Mouse (Mus musculus): ENCODE results near the gene Rims3. TPM values are rescaled to one million over a fixed set of nuclear protein-coding genes. Genes with fewer than 3 reads are reported as not detected.

Rims3 gene
- total and polyA plus RNA-seq, 2 experiments from 2014 or later: 37.1 to 131 TPM

DNA sequence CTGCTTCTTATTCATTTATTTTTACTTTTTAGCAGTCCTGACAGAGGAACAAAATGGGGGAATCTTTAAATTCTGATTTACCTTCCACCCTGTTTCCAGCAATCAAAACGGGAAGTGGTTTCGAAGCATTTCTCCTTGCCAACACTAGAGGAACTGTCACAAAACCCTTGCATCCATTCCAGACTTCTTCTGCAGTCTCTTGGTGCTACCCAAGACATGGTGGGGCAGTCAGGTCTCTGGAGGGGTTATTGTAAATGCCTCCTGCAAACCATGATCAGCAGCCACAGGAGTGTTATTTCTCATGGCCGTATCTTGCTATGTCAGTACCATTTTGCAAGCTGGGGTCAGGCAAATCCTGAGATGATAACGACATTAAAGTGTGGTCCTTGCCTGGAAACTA, 9.5 kb upstream of the Rims3 start:
- Histone ChIP-seq H3K4me3 (ENCODE audit: low read depth, low read length) (no peak overlapping the region), H3K27ac (ENCODE audit: low read depth, low read length) (no peak overlapping the region), H3K9me3 (ENCODE audit: low read length) (no peaks in the 10 kb centered on the region), H3K27me3 (ENCODE audit: insufficient read depth, low read length) (no peaks in the 10 kb centered on the region), H3K36me3 (ENCODE audit: insufficient read depth, low read length) (no peaks in the 10 kb centered on the region), H3K9ac (replicated peaks; ENCODE audit: low read length, poor library complexity, severe bottlenecking) (no peak overlapping the region), H3K4me1 (ENCODE audit: insufficient read depth, low read length) (no peaks in the 10 kb centered on the region), H3K4me2 (ENCODE audit: low read depth, low read length, poor library complexity, severe bottlenecking) (no peak overlapping the region)
- no peak for DNase-seq (ENCODE audit: low spot score)
- TF ChIP-seq CTCF (IDR thresholded peaks at IDR 0.05): no peak
- no peak for ATAC-seq (ENCODE audit: low FRiP score)
- WGBS: 78% methylated on average over 4 of the region's 4 CpGs

- no peaks in the 10 kb centered on the region for H3K27me3 ChIP-seq (ENCODE audit: insufficient read depth, low read length)
- no peak overlapping the region for H3K4me2 ChIP-seq (ENCODE audit: low read depth, low read length, poor library complexity, severe bottlenecking)
- no peaks in the 10 kb centered on the region for H3K36me3 ChIP-seq (ENCODE audit: insufficient read depth, low read length)
- ATAC-seq (ENCODE audit: low FRiP score) (no peak), DNase-seq (ENCODE audit: low spot score) (no peak)
- H3K27ac ChIP-seq (ENCODE audit: low read depth, low read length): no peak overlapping the region
- no peaks in the 10 kb centered on the region for H3K9me3 ChIP-seq (ENCODE audit: low read length)
- no peak overlapping the region for H3K9ac ChIP-seq (replicated peaks; ENCODE audit: low read length, poor library complexity, severe bottlenecking)
- no peak for TF ChIP-seq CTCF (IDR thresholded peaks at IDR 0.05)
- H3K4me3 ChIP-seq (ENCODE audit: low read depth, low read length): no peak overlapping the region
- WGBS: 74% methylated on average over 6 of the region's 6 CpGs
- H3K4me1 ChIP-seq (ENCODE audit: insufficient read depth, low read length): no peaks in the 10 kb centered on the region
These were observed 5.7 kb upstream of the Rims3 start for GRCm38 (mm10) chr4:120848909-120849308.

DNA sequence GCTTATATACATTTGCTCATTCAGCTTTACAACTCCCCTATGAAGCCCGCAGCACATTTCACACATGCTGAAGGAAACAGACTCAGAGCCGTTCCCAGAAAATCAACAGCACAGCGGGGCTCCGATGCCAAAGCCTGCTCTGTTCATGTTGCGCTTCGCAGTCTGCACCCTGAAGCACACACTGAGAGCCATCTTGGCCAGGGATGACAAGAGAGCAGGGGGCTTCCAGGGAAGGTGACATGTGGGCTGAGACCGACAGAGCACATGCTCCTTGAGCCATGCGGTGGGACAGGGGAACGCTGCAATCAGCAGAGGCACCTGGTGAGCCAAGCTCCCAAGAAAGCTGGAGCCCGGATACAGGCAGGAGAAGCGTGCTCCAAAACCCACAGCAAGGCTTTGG, 5.2 kb upstream of the Rims3 start:
- no peak overlapping the region for H3K9ac ChIP-seq (replicated peaks; ENCODE audit: low read length, poor library complexity, severe bottlenecking)
- no peaks in the 10 kb centered on the region for H3K4me1 ChIP-seq (ENCODE audit: insufficient read depth, low read length)
- no peak for TF ChIP-seq CTCF (IDR thresholded peaks at IDR 0.05)
- H3K4me2 ChIP-seq (ENCODE audit: low read depth, low read length, poor library complexity, severe bottlenecking): no peak overlapping the region
- no peak overlapping the region for H3K27ac ChIP-seq (ENCODE audit: low read depth, low read length)
- no peak for ATAC-seq (ENCODE audit: low FRiP score)
- H3K4me3 ChIP-seq (ENCODE audit: low read depth, low read length): no peak overlapping the region
- WGBS: 59% methylated on average over 11 of the region's 11 CpGs
- H3K9me3 ChIP-seq (ENCODE audit: low read length): no peaks in the 10 kb centered on the region
- H3K36me3 ChIP-seq (ENCODE audit: insufficient read depth, low read length): no peaks in the 10 kb centered on the region
- H3K27me3 ChIP-seq (ENCODE audit: insufficient read depth, low read length): no peaks in the 10 kb centered on the region
- DNase-seq (ENCODE audit: low spot score): no peak

GRCm38 (mm10) chr4:120850946-120851345, 3.7 kb upstream of the Rims3 start:
- DNase-seq (ENCODE audit: low spot score) (peak; percentile 87), ATAC-seq (ENCODE audit: low FRiP score) (peak; percentile 25; the same call in 1 of the 2 replicates)
- H3K4me2 ChIP-seq (ENCODE audit: low read depth, low read length, poor library complexity, severe bottlenecking): no peak overlapping the region
- 3% methylated on average over 10 of the region's 10 CpGs for WGBS
- no peaks in the 10 kb centered on the region for H3K27me3 ChIP-seq (ENCODE audit: insufficient read depth, low read length)
- no peaks in the 10 kb centered on the region for H3K36me3 ChIP-seq (ENCODE audit: insufficient read depth, low read length)
- H3K27ac ChIP-seq (ENCODE audit: low read depth, low read length): no peak overlapping the region
- peak; percentile 94 for TF ChIP-seq CTCF (IDR thresholded peaks at IDR 0.05)
- no peaks in the 10 kb centered on the region for H3K9me3 ChIP-seq (ENCODE audit: low read length)
- H3K4me3 ChIP-seq (ENCODE audit: low read depth, low read length): no peak overlapping the region
- H3K9ac ChIP-seq (replicated peaks; ENCODE audit: low read length, poor library complexity, severe bottlenecking): no peak overlapping the region
- peaks cover 5% of the 10 kb centered on the region for H3K4me1 ChIP-seq (ENCODE audit: insufficient read depth, low read length)

- peak overlapping the region; percentile 80 for H3K27ac ChIP-seq (ENCODE audit: low read depth, low read length)
- H3K4me1 ChIP-seq (ENCODE audit: insufficient read depth, low read length): peaks cover 16% of the 10 kb centered on the region
- no peak for TF ChIP-seq CTCF (IDR thresholded peaks at IDR 0.05)
- peak overlapping the region; percentile 65 for H3K4me2 ChIP-seq (ENCODE audit: low read depth, low read length, poor library complexity, severe bottlenecking)
- no peaks in the 10 kb centered on the region for H3K9me3 ChIP-seq (ENCODE audit: low read length)
- DNase-seq (ENCODE audit: low spot score) (peak; percentile 21), ATAC-seq (ENCODE audit: low FRiP score) (0 out of 2 replicates have a peak, but pooled peaks have one; percentile 1)
- WGBS: 12% methylated on average over 7 of the region's 7 CpGs
- 0 out of 2 replicates have a peak, but pooled peaks cover 1% of the 10 kb centered on the region for H3K36me3 ChIP-seq (ENCODE audit: insufficient read depth, low read length)
- H3K9ac ChIP-seq (replicated peaks; ENCODE audit: low read length, poor library complexity, severe bottlenecking): peak overlapping the region; percentile 92
- H3K4me3 ChIP-seq (ENCODE audit: low read depth, low read length): peak overlapping the region; percentile 86
- no peaks in the 10 kb centered on the region for H3K27me3 ChIP-seq (ENCODE audit: insufficient read depth, low read length)
These were observed 894 bp downstream of the Rims3 start for GRCm38 (mm10) chr4:120855360-120856060.

DNA sequence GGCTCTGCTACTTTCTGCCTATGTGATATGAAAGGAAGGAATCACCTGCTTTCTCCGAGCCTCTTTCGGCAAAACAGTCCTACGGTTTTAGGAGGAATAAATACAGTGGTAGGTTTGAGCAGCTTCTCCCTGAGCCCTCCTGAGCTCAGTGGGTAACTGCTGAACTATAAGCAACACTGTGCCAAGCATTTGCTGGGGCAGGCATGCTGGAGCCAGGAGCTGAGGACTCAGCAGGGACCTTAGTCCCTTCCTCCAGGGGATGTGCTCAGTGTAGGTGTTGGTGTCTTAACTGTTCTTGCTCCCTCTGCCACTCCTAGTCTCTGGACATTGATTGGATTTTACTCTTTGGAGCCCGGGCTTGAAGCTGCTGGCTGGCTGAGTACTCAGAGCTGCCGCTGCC, 1.8 kb downstream of the Rims3 start:
- 40% methylated on average over 5 of the region's 5 CpGs for WGBS

More for the DNA sequence above, 1.8 kb downstream of the Rims3 start:
- no peaks in the 10 kb centered on the region for H3K27me3 ChIP-seq (ENCODE audit: insufficient read depth, low read length)
- H3K27ac ChIP-seq (ENCODE audit: low read depth, low read length): no peak overlapping the region
- ATAC-seq (ENCODE audit: low FRiP score) (no peak), DNase-seq (ENCODE audit: low spot score) (no peak)
- no peak for TF ChIP-seq CTCF (IDR thresholded peaks at IDR 0.05)
- peak overlapping the region; percentile 92 for H3K9ac ChIP-seq (replicated peaks; ENCODE audit: low read length, poor library complexity, severe bottlenecking)
- H3K36me3 ChIP-seq (ENCODE audit: insufficient read depth, low read length): 0 out of 2 replicates have a peak, but pooled peaks cover 2% of the 10 kb centered on the region
- H3K4me1 ChIP-seq (ENCODE audit: insufficient read depth, low read length): peaks cover 16% of the 10 kb centered on the region
- peak overlapping the region; percentile 86 for H3K4me3 ChIP-seq (ENCODE audit: low read depth, low read length)
- H3K4me2 ChIP-seq (ENCODE audit: low read depth, low read length, poor library complexity, severe bottlenecking): peak overlapping the region; percentile 65
- no peaks in the 10 kb centered on the region for H3K9me3 ChIP-seq (ENCODE audit: low read length)

Data from midbrain, postnatal 0 days (tissue).